Mouse (Mus musculus) kidney, adult 18-20 months (tissue): Measurements from ENCODE around the gene Itprip.

Experiments
- DNase-seq: peaks from one replicate; pipeline ENCODE4 v3.0.0; 2021

Itprip gene

GRCm38 (mm10) chr19:47914191-47914590, 4.9 kb downstream of the Itprip start:
- DNase-seq: no peak

- DNase-seq: no peak
Measured at GRCm38 (mm10) chr19:47913344-47913743, 5.8 kb downstream of the Itprip start.

GRCm38 (mm10) chr19:47910751-47911150, 8.3 kb downstream of the Itprip start:
- no peak for DNase-seq

GRCm38 (mm10) chr19:47910117-47910618, 8.9 kb downstream of the Itprip start:
- no peak for DNase-seq

- no peak for DNase-seq
Measured at GRCm38 (mm10) chr19:47909387-47910116, 9.5 kb downstream of the Itprip start.

- DNase-seq: no peak
Measured at GRCm38 (mm10) chr19:47908961-47909371, 10.1 kb downstream of the Itprip start.

GRCm38 (mm10) chr19:47907596-47907995, 11.5 kb downstream of the Itprip start:
- no peak for DNase-seq

GRCm38 (mm10) chr19:47905603-47906002, 13.5 kb downstream of the Itprip start:
- DNase-seq: no peak

- no peak for DNase-seq
Measured at GRCm38 (mm10) chr19:47905081-47905480, 14.0 kb downstream of the Itprip start.

GRCm38 (mm10) chr19:47903679-47904078, 15.4 kb downstream of the Itprip start:
- DNase-seq: no peak

GRCm38 (mm10) chr19:47902316-47903201, 16.5 kb downstream of the Itprip start:
- peak; percentile 49 for DNase-seq

GRCm38 (mm10) chr19:47900558-47900957, 18.5 kb downstream of the Itprip start:
- no peak for DNase-seq

- DNase-seq: no peak
Measured at GRCm38 (mm10) chr19:47900012-47900411, 19.1 kb downstream of the Itprip start.

GRCm38 (mm10) chr19:47898472-47899079, 20.5 kb downstream of the Itprip start:
- no peak for DNase-seq

- no peak for DNase-seq
Measured at GRCm38 (mm10) chr19:47893092-47893491, 26.0 kb downstream of the Itprip start.

GRCm38 (mm10) chr19:47891562-47892312, 27.4 kb downstream of the Itprip start:
- peak; percentile 49 for DNase-seq

GRCm38 (mm10) chr19:47890489-47891130, 28.5 kb downstream of the Itprip start:
- peak; percentile 53 for DNase-seq

- DNase-seq: no peak
Measured at GRCm38 (mm10) chr19:47888037-47888436, 31.1 kb downstream of the Itprip start.

- no peak for DNase-seq
Measured at GRCm38 (mm10) chr19:47887417-47887816, 31.7 kb downstream of the Itprip start.

- peak; percentile 57 for DNase-seq
Measured at GRCm38 (mm10) chr19:47886617-47887016, 32.5 kb downstream of the Itprip start.

GRCm38 (mm10) chr19:47885886-47886285, 33.2 kb downstream of the Itprip start:
- no peak for DNase-seq

GRCm38 (mm10) chr19:47885191-47885743, 33.8 kb downstream of the Itprip start:
- DNase-seq: no peak
